8 mouse cellular contexts compared by ENCODE assay signal in the genomic region with DNA sequence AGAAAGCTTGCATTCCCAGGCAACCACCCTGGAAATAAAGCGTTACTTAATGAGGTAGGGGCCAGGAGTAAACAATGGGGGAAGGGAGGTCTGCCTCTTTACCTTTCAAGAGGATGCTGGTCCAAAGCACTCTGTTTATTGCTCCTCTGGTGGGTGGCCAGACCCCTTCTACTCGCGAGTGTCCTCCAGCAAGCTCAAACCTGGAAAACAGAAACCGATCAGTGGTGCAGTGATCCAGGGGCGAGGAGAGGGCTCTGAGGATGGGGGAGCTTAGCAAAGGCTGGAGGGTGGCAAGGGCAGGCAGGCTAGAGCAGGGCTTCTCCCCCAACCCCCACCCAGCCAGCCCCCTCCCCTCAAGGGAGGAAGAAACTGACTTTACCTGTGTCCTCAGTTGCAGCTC. TPM values are rescaled to one million over a fixed set of nuclear protein-coding genes. Genes with fewer than 3 reads are reported as not detected.
DNase-seq lines count a peak whose midpoint lies in the region; ATAC-seq and TF ChIP-seq lines count a peak whose summit lies in the region.

No protein-coding gene starts in this region.

- peak overlapping the region; percentile 10; the same call in 1 of the 2 replicates for H3K27ac ChIP-seq in heart, embryonic 11.5 days (ENCODE audit: low read depth, low read length)
- H3K27ac ChIP-seq in forebrain, embryonic 10.5 days, result peak overlapping the region; percentile 93
- no peak overlapping the region for H3K27ac ChIP-seq in limb, embryonic 13.5 days
- H3K27ac ChIP-seq in small intestine, adult 2 months (ENCODE audit: insufficient read depth, low read depth, low read length), result no peak overlapping the region

- no peaks in the 10 kb centered on the region for H3K9me3 ChIP-seq in heart, embryonic 11.5 days (replicated peaks; ENCODE audit: control insufficient read depth, low read length)
- no peaks in the 10 kb centered on the region for H3K9me3 ChIP-seq in forebrain, embryonic 10.5 days
- H3K9me3 ChIP-seq in limb, embryonic 13.5 days, result no peaks in the 10 kb centered on the region

- H3K4me1 ChIP-seq in heart, embryonic 11.5 days (ENCODE audit: control insufficient read depth, insufficient read depth, low read length), result peaks cover 10% of the 10 kb centered on the region; the same call in 1 of the 2 replicates
- peaks cover 19% of the 10 kb centered on the region for H3K4me1 ChIP-seq in forebrain, embryonic 10.5 days
- H3K4me1 ChIP-seq in limb, embryonic 13.5 days, result peaks cover 15% of the 10 kb centered on the region
- peaks cover 4% of the 10 kb centered on the region; the same call in 1 of the 2 replicates for H3K4me1 ChIP-seq in small intestine, adult 2 months (ENCODE audit: control insufficient read depth, insufficient read depth, insufficient read length, low read length)

- TF ChIP-seq CTCF in small intestine, adult 2 months (IDR thresholded peaks at IDR 0.05; ENCODE audit: extremely low read depth, insufficient read length, insufficient replicate concordance, low read depth, low read length), result no peak

- intact Hi-C loops in heart, postnatal 25 days (cut with DNase I), result loop anchor here (10.0 kb wide), 1 partner anchor 604 kb away; no protein-coding TSS in a partner anchor

- WGBS in heart, embryonic 11.5 days (ENCODE audit: insufficient replicate concordance), result under 1% methylated on average over 5 of the region's 5 CpGs
- 0% methylated on average over 5 of the region's 5 CpGs for WGBS in forebrain, embryonic 10.5 days
- WGBS in limb, embryonic 13.5 days, result 0% methylated on average over 5 of the region's 5 CpGs
- WGBS in small intestine, adult 2 months, result 2% methylated on average over 5 of the region's 5 CpGs

- DNase-seq in heart, postnatal 25 days (ENCODE audit: low spot score), result no peak
- peak; percentile 8 for DNase-seq in ES-CJ7 (ENCODE audit: low read depth, low spot score)
- DNase-seq in forebrain, embryonic 10.5 days (ENCODE audit: extremely low spot score, low spot score), result no peak
- no peak for DNase-seq in testis, postnatal 10 days (ENCODE audit: low spot score)
- DNase-seq in urinary bladder, postnatal 10 days (ENCODE audit: low spot score), result no peak

- H3K4me3 ChIP-seq in heart, embryonic 11.5 days (ENCODE audit: low read depth, low read length), result peak overlapping the region; percentile 90
- H3K4me3 ChIP-seq in forebrain, embryonic 10.5 days, result peak overlapping the region; percentile 82
- H3K4me3 ChIP-seq in limb, embryonic 13.5 days, result peak overlapping the region; percentile 75
- H3K4me3 ChIP-seq in small intestine, adult 2 months (ENCODE audit: low read depth, low read length), result peak overlapping the region; percentile 89

- no peak for TF ChIP-seq POLR2A in small intestine, adult 2 months (IDR thresholded peaks at IDR 0.05; ENCODE audit: low read depth, low read length)

- H3K9ac ChIP-seq in heart, embryonic 11.5 days (ENCODE audit: low read depth, low read length), result peak overlapping the region; percentile 89
- H3K9ac ChIP-seq in limb, embryonic 13.5 days, result peak overlapping the region; percentile 86

- H3K27me3 ChIP-seq in heart, embryonic 11.5 days (ENCODE audit: control insufficient read depth, insufficient read depth, low read length), result no peaks in the 10 kb centered on the region
- H3K27me3 ChIP-seq in forebrain, embryonic 10.5 days (ENCODE audit: poor library complexity, severe bottlenecking), result no peaks in the 10 kb centered on the region
- H3K27me3 ChIP-seq in limb, embryonic 13.5 days, result no peaks in the 10 kb centered on the region
- H3K27me3 ChIP-seq in small intestine, adult 2 months (ENCODE audit: control insufficient read depth, insufficient read depth, low read length), result no peaks in the 10 kb centered on the region

- no peak for ATAC-seq in heart, embryonic 11.5 days (replicated peaks; ENCODE audit: insufficient number of reproducible peaks, low FRiP score, low TSS enrichment)
- no peak for ATAC-seq in limb, embryonic 13.5 days (ENCODE audit: low FRiP score, low read depth)

- no peaks in the 10 kb centered on the region for H3K36me3 ChIP-seq in heart, embryonic 11.5 days (ENCODE audit: control insufficient read depth, insufficient read depth, low read length)
- peaks cover 23% of the 10 kb centered on the region for H3K36me3 ChIP-seq in forebrain, embryonic 10.5 days (replicated peaks)
- H3K36me3 ChIP-seq in limb, embryonic 13.5 days, result peaks cover 15% of the 10 kb centered on the region
- peaks cover 3% of the 10 kb centered on the region; the same call in 1 of the 2 replicates for H3K36me3 ChIP-seq in small intestine, adult 2 months (ENCODE audit: control insufficient read depth, insufficient read depth, low read length)

- H3K4me2 ChIP-seq in heart, embryonic 11.5 days, result peak overlapping the region; percentile 95
- H3K4me2 ChIP-seq in limb, embryonic 13.5 days (replicated peaks), result peak overlapping the region; percentile 97

RNA-seq across cellular contexts. Expression of gene Asb7, which starts 0.7 kb away (rescaled TPM):
- 10.8 and 12.5 TPM in 2 replicates for polyA plus RNA-seq in heart, embryonic 11.5 days (2014; fragmentation: Nextera tagmentation; extraction: Ambion mirVana)
- 1 to 10 TPM; 8.0 to 9.2 TPM for total RNA-seq in heart, postnatal 25 days (2021)
- polyA plus RNA-seq in forebrain, embryonic 10.5 days (2016; fragmentation: Nextera tagmentation; extraction: Ambion mirVana), result 14.6 and 15.6 TPM in 2 replicates
- 16.4 and 19.5 TPM in 2 replicates for polyA plus RNA-seq in limb, embryonic 13.5 days (2015; fragmentation: Nextera tagmentation; extraction: Ambion mirVana)
- 2.1 and 2.8 TPM in 2 replicates for polyA plus RNA-seq in small intestine, adult 2 months (2012; rRNA removed)

RNA-seq across cellular contexts. Expression of gene Lins1, which starts 1.0 kb away (rescaled TPM):
- 10.8 and 16.4 TPM in 2 replicates for polyA plus RNA-seq in heart, embryonic 11.5 days (2014; fragmentation: Nextera tagmentation; extraction: Ambion mirVana)
- total RNA-seq in heart, postnatal 25 days (2021), result 1 to 10 TPM; 3.4 to 4.3 TPM
- polyA plus RNA-seq in forebrain, embryonic 10.5 days (2016; fragmentation: Nextera tagmentation; extraction: Ambion mirVana), result 22.9 and 24.6 TPM in 2 replicates
- polyA plus RNA-seq in limb, embryonic 13.5 days (2015; fragmentation: Nextera tagmentation; extraction: Ambion mirVana), result 21.2 and 21.4 TPM in 2 replicates
- polyA plus RNA-seq in small intestine, adult 2 months (2012; rRNA removed), result 1.8 and 1.9 TPM in 2 replicates

RNA-seq across cellular contexts. Expression of gene Cers3, which starts 54.6 kb away (rescaled TPM):
- 0.08 and 0.19 TPM in 2 replicates for polyA plus RNA-seq in heart, embryonic 11.5 days (2014; fragmentation: Nextera tagmentation; extraction: Ambion mirVana)
- total RNA-seq in heart, postnatal 25 days (2021), result under 1 TPM; 0.11 to 0.13 TPM
- polyA plus RNA-seq in forebrain, embryonic 10.5 days (2016; fragmentation: Nextera tagmentation; extraction: Ambion mirVana), result 0.79 and 0.87 TPM in 2 replicates
- polyA plus RNA-seq in limb, embryonic 13.5 days (2015; fragmentation: Nextera tagmentation; extraction: Ambion mirVana), result 4.4 and 4.9 TPM in 2 replicates
- polyA plus RNA-seq in small intestine, adult 2 months (2012; rRNA removed), result 0.15 TPM in 1 of 2 replicates, not detected in the other

Comparison
In these comparisons a context has a peak if more than half of its experiments do, and no peak if none do; other contexts are left out.
1. H3K27ac ChIP-seq: peak in heart, embryonic 11.5 days (single experiment) and forebrain, embryonic 10.5 days (single experiment); none in limb, embryonic 13.5 days (single experiment) and small intestine, adult 2 months (single experiment).
2. Peak in every context shown above with its lines, with median percentiles within 50 percentile points of each other: H3K4me3 ChIP-seq.